Mouse (Mus musculus) heart, adult 2 months (tissue): ENCODE measurements around the gene Gabrg1.

Experiments
- CTCF ChIP-seq: fragments of 200-600 bp; IDR thresholded peaks from 2 replicates; pipeline ENCODE4 v1.8.1; 2022; ENCODE audit warnings: antibody characterized with exemption, mild to moderate bottlenecking, moderate library complexity
- EP300 ChIP-seq: fragments of 200-500 bp; IDR thresholded peaks from 2 replicates; pipeline ENCODE4 v1.6.1; 2011; ENCODE audit warnings: low read depth, low read length, control low read depth; ENCODE audit not compliant: insufficient read depth
- POLR2A ChIP-seq: fragments of 200-500 bp; IDR thresholded peaks from 2 replicates; pipeline ENCODE4 v1.6.1; 2011; ENCODE audit warnings: mild to moderate bottlenecking, low read depth, low read length, control low read depth; ENCODE audit not compliant: insufficient read depth

DNA sequence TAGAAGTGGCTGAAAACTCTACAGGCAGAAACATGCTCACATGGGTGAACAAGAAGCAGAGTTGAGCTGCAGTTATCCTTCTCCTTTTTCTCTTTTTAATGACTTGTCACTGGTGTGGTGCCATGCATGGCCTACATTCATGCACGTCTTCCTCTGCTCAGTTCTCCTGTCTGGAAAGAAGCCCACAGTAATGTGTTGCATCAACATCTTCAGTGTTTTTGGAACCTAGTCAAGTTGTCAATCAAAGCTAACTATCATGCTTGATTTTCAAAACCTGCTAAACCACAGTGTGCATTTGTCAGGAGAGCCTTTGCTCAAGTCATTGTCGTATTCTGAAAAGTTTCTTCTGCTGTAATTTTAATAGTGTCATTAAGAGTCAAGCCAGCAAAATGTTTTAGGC, 106.3 kb downstream of the Gabrg1 start:
- TF ChIP-seq EP300: no peak
- TF ChIP-seq CTCF: no peak
- no peak for TF ChIP-seq POLR2A
